Mouse (Mus musculus): Measurements from ENCODE around the gene Agap2. TPM values are rescaled to one million over a fixed set of nuclear protein-coding genes. Genes with fewer than 3 reads are reported as not detected.
A peak's percentile ranks its signal among the peaks of the same experiment; 100 is the strongest.

Gene Agap2
- total RNA-seq, 2 experiments from 2014 or later: 3.6 to 4.1 TPM

DNA sequence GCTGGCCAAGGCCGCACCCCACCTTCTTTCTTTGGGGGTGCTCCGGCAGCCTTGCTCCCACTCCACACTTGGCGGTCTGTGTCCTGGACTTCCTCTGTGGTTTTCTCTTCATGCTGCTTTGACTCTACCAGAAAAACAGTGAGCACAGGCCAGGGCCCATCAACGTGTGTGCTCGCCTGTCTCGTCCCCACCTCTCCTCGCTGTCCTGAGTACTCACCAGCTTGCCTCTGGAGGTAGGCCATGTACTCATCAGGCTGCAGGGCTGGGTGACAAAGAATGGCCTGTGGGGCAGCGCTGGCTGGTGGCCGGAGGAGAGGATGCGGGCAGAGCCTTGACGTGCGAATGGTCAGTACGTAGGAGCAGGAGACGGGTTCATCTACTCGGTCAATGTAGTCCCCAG is 24.8 kb downstream of the Agap2 start:
- no peak for DNase-seq (ENCODE audit: low spot score in 2 of 2)

DNA sequence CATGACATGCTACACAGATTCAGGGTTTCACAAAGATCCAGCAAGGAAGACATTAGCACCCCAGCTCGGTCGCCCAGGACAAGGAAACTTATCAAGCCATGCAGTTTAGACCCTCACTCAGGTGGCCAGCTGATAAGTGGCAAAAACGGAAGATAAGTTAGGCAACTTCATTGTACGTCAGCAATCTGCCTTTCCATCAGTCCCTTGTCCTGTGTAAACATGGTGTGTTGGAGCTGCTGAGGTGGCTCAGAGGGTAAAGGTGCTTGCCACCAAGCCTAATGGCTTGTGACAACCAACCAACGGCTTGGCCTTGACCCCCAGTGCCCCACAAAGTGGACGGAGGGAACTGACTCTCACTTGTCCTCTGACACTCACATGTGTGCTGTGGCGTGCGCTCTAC is 25.3 kb downstream of the Agap2 start:
- DNase-seq (ENCODE audit: low spot score in 2 of 2): no peak

DNA sequence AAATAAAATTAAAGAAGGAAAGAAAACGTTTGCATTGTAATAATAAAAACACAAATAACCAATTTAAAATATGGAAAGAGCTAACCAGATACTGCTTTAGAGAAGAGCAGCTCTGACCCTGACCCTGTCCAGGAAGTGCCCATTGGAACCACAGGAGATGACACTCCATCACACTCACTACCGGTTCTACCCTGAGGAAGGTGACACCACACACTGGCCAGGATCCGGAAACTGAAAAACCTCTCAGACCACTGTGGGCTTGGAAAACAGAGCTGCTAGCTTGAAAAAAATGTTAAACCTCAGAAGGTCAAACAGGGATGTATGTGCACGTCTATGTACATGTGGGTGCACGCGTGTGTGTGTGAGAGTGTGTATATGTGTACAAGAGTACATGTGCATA is 26.1 kb downstream of the Agap2 start:
- DNase-seq (ENCODE audit: low spot score in 2 of 2): no peak

DNA sequence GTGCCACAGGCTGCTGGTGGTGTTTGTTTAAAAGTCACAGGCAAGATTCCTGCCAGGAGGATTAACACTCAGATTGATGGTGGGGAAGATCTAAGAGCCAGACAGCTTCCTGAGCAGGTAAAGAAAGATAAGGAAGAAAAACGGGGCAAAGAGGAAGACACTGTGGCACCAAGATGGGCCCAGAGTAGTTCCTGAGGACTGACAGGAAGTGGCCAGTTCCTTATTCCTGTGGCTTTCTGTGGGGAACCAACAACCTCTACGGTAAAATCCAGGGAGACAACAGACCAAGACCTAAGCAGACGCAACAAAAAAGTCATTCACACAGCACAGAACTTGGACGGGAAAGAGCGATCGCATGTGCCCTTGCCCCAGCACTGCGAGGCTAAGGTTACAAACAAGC is 28.5 kb downstream of the Agap2 start:
- no peak for DNase-seq (ENCODE audit: low spot score in 2 of 2)

DNA sequence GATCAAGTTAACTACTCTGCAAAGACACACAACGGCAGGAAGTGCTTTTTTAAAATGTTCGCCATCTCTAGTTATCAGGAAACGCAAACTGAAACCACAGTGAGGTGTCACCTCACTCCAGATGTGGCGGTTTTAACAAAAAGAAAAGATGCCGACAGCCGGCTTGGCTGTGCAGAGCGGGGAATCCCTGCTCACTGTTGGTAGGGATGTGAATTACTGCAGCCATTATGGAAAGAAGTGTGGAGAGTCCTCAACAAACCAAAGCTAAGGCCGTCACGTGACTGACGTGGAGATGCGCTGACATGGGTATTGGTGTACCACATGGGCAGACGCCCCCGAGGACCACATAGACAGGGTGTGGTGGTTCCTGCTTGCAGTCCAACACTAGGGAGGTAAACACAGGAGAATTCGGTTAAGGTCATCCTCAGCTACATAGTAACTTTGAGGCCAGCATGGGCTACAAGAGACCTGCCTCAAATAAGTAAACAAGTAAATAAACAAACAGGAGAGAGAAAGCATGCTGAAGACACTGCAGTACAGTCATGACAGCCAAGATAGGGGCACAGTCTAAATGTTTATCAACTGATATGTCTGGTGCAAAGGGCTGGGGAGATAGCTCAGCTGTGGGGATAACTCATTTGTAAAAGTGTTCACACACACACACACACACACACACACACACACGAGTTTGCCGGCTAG is 32.6 kb downstream of the Agap2 start:
- DNase-seq (ENCODE audit: low spot score in 2 of 2): no peak

DNA sequence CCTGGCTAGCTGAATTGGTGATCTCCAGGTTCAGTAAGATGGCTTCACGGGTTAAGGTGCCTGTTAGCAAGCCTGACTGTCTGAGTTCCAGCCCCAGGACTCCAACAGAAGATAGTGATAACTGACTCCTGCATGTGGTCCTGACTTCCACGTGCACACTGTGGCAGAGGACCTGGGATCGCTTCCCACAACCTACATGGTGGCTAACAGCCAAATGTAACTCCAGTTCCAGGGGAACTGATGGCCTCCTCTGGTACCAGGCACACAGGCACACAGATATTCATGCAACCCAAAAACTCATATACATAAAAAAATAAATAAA is 33.1 kb downstream of the Agap2 start:
- no peak for DNase-seq (ENCODE audit: low spot score in 2 of 2)

DNA sequence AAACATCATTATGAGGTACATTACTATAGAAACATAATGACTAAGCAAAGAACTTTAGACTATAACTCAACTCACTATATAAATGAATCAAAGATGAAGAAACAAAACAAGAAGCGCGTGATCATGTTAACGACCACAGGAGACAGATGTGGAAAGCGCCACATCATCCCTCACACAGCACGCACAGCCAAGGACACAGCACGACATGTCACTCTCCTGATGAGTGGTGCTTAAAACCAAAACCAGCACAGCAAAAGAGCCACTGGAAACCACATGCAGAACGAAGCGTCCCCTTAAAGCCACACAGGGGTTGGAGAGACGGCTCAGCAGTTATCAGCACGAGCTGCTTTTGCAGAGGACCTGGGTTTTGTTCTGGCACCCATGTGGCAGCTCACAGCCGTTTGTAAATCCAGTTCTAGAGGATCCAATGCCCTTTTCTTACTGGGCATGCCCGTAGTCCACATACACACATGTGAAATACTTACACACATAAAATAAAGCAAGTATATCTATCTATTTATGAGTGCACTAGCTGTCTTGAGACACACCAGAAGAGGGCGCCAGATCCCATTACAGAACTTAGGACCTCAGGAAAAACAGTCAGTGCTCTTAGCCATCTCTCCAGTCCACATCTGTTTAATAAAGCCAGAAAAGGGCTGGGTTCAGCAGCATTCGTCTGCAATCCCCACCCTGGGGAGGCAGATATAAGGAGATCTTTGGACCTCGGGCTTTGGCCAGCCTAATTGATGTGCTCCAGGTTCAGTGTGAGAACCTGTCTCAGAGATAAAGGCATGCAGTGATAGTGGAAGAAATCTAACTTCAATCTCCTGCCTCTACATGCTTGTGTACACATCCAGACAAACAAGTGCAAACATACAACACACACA is 36.2 kb downstream of the Agap2 start:
- DNase-seq (ENCODE audit: low spot score in 2 of 2): no peak

DNA sequence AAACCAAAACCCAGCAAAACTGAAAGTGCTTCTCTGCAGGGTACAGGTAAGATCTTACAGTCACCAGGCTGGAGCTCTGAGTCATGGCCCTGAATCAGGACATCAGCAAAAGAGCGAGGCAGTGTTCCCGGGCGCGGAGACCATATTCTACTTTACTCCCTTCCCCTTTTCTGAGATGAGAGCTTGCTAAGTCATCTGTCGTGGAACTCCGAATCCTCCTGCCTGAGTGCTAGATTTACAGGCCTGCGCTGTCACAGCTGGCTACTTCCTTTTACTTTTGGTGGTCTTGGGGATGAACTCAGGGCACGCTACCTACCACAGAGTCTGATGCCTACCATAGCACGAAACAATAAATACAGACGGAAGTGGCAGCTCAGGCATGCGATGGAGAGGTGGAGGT is 39.3 kb downstream of the Agap2 start:
- DNase-seq (ENCODE audit: low spot score in 2 of 2): no peak

DNA sequence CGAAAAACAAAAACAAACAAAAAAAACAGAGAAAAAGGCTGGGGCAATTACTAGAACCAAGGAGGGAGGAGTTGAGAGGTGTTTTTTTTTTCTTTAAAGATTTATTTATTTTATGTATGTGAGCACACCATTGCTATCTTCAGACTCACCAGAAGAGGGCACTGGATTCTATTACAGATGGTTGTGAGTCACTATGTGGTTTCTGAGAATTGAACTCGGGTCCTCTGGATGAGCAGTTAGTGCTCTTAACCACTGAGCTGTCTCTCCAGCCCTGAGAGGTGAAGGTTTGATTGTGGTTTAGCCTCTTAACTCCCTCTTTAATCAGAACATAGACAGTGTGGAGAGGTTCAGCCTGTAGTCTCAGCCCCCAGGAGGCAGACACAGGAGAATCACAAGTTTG is 40.0 kb downstream of the Agap2 start:
- DNase-seq (ENCODE audit: low spot score in 2 of 2): no peak

DNA sequence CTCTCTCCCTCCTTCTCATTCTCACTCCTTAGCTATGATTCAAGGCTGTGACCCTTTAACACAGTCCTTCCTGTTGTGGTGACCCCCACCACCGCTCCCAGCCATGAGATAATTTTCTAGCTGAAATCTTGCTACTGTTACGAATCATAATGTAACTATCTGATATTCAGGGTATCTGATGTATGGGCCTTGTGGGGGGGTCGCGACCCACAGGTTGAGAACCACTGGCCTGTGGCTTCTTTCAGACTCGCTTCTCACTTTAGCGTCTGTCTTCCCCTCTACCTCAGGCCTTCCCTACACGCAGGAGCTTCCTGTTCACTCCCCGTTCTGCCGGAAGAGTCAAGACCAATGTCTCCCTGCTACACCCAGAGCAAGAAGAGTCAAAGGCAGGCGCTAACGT is 43.4 kb downstream of the Agap2 start:
- no peak for DNase-seq (ENCODE audit: low spot score in 2 of 2)

DNA sequence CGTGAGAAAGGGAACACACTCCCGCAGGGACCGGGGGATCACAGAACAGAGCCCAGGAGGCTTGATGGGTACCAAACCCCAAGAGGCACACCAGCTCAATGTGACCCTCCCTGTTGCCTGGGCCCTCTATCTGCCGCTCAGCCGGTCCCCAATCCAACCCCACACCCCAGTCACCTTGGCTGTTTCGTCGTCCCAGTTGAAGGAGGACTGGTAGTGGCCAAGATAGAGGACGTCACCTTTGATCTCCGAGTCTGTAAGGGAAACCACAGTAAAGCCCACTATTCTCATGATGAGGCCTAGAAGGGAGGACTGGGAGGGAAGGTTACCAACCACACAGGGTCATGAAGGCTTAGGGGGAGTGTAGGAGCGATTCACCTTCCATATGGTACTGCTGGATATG is 44.1 kb downstream of the Agap2 start:
- no peak for DNase-seq (ENCODE audit: low spot score in 2 of 2)

DNA sequence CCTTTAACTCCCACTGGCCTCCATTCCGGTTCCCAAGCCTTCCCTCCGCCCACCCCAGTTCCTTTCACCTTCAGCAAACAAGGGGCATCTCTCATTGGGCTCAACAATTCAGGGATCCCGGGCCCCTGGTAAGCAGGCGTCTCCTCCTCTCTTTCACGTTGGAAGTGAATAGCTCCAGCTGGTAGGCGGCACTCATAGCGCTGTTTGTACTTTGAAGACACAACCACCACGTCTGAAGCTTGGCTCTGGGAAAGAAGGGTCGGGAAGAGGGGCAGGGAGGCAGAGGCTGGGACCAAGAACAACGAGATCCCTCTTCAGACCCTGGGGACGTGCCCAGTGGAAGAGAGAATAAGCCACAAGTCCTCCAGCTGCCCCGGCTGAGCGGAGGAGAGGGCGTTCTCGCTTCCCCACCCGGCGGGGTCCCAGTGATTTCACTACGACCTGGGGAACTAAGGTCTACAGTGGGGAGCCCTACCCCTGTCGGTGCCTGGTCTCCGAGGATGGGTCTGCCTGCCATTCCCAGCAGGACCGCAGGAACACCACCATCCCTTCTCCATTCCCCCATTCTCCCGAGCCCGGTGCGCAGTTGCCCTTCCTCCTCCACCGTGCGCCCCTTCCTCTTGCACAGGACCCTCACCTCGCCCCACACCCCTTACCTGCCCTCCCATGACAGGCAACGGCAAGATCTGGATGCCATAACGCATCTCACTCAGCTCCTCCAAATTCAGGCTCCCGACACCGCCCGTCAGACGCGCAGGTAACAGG is 45.4 kb downstream of the Agap2 start:
- no peak for DNase-seq (ENCODE audit: low spot score in 2 of 2)

DNA sequence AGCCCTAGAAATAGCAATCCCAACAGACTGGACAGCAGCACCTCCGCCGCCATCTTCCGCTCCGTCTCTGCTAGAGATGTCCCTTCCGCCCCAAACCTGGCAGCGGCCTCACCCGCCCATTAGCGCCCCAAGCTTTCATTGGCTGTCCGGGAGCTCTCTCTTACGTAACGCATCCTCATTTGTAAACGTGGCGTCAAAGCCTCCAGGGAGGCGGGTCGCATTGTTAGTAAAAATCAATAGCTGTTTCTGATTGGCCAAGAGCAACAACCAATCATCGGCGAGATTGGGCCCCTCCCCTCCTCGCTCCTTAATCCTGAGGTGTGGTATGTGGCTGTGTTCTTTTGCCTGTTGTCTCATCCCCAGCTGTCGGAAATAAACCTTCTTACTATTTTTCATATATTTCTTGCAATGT is 46.0 kb downstream of the Agap2 start, which contains the start of gene Os9:
Gene Os9, minus strand, starts transcription at position 66 of the 412 bp plus-strand sequence.
- peak; percentile 79 to 92 for DNase-seq (ENCODE audit: low spot score in 2 of 2)

DNA sequence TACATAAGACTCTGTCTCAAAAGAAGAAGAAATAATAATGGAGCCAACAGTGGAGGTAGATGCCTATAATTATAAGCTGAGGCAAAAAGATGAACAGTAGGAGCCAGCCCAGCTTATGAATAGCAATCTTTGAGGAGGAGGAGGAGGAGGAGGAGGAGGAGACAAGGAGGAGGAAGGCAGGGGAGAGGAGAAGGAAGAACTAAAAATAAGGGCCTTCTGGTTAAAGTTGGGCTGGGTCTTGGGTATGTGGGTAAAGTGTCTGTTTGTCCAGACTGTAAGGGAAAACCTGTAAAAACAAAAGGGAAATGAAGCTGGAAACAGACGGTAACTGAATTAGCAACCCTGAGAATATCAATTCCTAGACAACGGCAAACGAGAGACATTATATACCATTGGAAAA is 46.9 kb downstream of the Agap2 start:
- DNase-seq (ENCODE audit: low spot score in 2 of 2): no peak

DNA sequence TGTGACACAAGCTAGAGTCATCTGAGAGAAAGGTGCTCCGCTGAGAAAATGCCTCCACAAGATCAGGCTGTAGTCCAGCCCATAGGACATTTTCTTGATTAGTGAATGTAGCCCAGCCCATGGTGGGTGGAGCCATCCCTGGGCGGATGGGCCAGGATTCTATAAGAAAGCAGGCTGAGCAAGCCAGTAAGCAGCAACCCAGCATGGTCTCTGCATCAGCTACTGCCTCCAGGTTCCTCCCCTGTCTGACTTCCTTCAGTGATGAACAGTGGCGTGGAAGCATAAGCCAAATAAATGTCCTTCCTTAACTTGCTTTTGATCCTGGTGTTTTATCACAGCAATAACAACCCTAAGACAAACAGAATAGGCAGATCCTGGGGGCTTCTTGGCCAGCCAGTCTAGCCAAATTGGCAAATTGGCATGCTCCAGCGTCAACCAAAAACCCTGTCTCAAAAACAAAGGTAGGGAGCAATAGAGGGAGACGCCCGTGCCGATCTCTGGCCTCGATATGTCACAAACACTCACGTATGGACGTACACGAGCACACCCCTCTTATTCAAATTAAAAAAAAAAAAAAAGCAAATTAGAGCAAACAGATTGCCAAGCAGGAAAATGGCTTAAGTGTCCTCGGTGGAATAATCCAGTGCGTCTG is 47.8 kb downstream of the Agap2 start:
- DNase-seq (ENCODE audit: low spot score in 2 of 2): no peak

DNA sequence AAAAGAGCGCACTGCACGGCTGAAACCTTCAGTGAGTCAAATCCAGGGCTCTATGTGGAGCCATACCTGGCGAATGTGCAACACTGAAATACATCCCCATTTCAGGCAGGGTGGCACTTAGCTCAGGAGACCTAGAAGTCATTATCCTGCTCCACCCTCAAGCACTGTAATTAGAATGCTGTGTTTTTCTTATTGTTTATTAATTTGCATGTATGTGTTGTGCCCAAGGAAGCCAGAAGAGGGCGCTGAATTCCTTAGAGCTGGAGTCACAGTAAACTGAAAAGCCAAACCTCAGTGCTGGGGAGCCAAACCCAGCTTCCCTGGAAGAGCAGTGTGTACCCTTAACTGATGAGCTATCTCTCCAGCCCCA is 48.3 kb downstream of the Agap2 start:
- peak in 1 of 2 experiments; percentile 37 for DNase-seq (ENCODE audit: low spot score in 2 of 2)

DNA sequence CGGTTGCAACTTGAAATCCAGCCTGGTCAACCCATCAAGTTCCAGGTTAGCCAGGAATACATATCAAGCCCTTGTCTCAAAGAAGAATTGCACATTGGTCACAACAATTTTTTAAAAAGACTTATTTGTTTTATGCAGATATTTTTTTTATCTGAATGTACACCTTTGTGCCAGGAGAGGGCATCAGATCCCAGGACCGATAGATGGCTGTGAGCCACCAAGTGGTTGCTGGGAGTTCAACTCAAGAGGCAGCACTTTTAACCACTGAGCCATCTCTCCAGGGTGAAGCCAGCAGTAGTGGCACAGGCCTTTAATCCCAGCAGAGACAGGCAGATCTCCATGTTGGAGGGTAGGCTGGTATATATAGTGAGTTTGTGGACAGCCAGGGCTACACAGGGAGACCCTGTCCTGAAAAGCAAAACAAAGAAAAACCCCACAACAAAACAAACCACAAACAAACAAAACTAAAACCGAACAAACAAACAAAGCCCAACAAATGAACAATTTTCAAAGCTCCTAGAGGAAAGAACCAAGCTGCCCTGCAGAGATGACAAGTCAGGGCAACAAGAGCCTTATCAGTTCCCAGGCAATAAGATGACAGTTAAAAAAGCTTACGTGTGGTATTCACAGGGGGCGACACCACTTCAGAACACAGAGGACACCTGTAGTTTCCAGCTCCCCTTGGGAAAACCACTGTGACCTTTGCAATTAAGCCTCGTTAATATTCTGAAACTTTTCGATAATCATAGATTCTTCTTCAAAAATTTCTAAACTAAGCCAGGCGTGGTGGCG is 50.3 kb downstream of the Agap2 start:
- DNase-seq (ENCODE audit: low spot score in 2 of 2): no peak

DNA sequence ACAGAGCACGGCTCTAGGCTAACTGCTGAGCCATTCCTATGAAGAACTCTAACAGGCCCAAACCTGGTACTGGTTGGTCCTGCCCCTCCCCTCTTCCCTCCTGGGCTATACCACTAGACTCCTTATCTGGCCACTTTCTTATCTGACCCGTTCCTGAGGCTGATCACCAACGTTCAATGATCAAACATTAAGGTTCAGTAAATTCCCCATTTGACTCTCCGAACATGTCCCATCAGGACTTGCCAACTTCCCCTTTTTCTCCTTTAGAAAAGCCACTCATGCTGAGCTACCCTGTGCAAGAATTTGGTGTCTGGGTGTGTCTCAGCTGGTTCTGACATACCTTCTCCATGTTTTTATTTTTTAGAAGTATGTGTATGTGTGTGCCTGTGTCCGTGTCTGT is 51.5 kb downstream of the Agap2 start:
- no peak for DNase-seq (ENCODE audit: low spot score in 2 of 2)

DNA sequence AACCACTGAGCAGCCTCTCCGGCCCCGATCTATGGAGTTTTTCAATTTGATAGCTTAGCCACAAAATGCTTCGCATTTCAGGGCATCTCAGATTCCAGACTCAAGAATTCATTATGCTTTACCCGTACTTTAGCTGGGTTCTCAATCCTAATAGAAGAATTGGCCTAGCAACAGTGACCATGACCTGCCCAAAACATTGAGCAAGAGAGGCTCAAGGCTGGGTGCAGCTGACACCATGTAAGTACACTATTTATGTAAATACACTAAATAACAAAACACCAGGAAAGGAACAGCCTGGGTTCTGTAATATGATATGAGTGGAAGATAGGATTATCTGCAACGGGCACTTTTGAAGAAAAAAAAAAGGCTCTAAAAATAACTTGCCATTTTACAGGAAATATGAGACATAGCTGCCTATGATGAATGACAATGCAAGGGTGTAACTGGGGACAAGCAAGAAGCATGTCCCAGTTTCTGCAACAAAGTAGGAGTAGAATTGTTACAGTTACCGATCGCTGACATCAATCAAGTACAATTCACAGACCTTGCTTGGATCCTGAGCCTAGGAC is 52.7 kb downstream of the Agap2 start:
- no peak for DNase-seq (ENCODE audit: low spot score in 2 of 2)

DNA sequence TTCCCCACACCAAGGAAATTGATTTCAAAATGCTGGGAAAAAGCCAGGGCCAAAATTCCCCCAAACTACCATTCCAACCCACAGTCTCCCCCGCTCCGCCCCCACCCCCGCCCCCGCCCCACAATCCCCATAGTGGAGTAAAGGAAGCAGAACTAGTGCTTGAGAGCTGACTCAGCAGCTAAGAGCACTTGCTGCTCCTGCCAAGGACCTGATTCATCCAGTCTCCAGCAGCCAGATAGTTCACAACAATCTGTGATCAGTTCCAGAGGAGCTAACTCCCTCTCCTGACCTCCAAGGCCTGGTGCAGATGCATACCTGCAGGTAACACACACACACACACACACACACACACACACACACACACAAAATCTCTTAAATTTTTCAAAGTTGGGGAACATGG is 54.3 kb downstream of the Agap2 start:
- no peak for DNase-seq (ENCODE audit: low spot score in 2 of 2)

All from adrenal gland, postnatal 4 days (tissue).